Mouse (Mus musculus): ENCODE data around the gene Anxa6. TPM values are rescaled to one million over a fixed set of nuclear protein-coding genes. Genes with fewer than 3 reads are reported as not detected.

The Anxa6 gene
- polyA plus RNA-seq, 1 experiment: 628 TPM

DNA sequence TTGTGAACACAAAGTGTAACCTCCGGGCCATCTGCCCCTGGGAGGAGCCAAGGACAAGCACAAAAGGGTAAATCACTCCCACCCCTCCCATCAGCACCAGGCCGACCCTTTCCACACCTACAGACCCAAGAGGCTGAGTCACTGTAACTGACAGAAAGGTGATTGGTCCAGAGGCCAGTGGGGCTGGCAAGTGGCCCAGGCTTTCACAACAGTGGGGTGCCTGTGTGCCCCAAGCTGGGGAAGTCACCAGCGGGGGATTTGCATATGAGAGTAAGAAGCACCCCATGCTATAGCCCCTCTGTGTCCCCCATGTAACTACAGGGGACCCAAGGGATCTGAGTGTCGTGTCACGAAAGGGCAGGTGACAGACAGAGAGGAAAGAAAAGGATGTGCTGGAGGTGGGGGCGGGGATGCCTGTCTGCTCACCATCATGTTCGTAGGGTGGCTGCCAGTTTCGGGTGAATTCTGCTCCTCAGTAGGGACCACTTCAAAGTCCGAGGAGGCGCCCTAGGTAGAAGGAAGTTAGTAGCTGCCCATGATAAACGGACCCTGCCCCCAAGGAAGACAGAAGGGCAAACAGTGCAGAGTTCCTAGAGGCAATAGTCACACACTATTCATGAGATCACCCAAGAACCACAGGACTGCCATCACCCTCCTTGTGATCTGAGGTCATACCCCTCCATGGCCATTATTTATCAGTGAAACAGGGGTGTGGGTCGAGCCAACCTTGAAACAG is 97.0 kb downstream of the Anxa6 start:
- TF ChIP-seq FOSL1 (IDR thresholded peaks at IDR 0.05; ENCODE audit: insufficient read depth, low read length, poor library complexity, severe bottlenecking) (no peak), MYOG (IDR thresholded peaks at IDR 0.05; ENCODE audit: control insufficient read depth, extremely low read depth, insufficient read length) (no peak), MAX (IDR thresholded peaks at IDR 0.05) (no peak), CEBPB (IDR thresholded peaks at IDR 0.05; ENCODE audit: low read depth) (peak; percentile 25), MYOD1 (IDR thresholded peaks at IDR 0.05; ENCODE audit: control insufficient read depth, insufficient read length, low read depth) (no peak), USF1 (IDR thresholded peaks at IDR 0.05; ENCODE audit: low read depth) (no peak)
- H3K79me3 ChIP-seq (ENCODE audit: low read depth): no peaks in the 10 kb centered on the region
- no peaks in the 10 kb centered on the region for H3K79me2 ChIP-seq (ENCODE audit: control insufficient read depth, insufficient read depth)
- H3ac ChIP-seq (ENCODE audit: control insufficient read depth, insufficient read length, low read depth): no peak overlapping the region
- no peaks in the 10 kb centered on the region for H3K27me3 ChIP-seq (ENCODE audit: control insufficient read depth, insufficient read depth, insufficient read length)
- peaks cover 26% of the 10 kb centered on the region for H3K36me3 ChIP-seq (ENCODE audit: control insufficient read depth, insufficient read depth)
- no peak overlapping the region for H3K4me3 ChIP-seq (ENCODE audit: insufficient read depth, poor library complexity, severe bottlenecking)

DNA sequence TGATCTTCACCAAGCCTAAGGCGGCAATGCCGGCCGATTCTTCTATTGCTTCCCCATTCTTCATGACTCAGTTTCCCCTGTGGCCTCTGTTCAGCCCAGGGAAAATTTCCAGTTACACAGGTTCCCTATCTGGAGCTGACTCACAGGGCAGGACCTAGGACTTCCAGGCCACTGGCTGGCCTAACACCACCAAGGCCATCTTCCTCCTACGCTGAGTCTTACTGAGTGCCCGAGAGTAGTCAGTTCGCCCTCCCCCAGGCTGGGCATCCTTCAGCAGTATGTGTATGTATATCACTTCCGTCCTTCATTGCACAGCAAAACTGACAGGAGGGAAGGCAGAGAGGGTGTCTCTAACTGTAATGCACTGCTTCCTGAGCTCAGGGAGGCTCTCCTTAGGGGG is 99.0 kb downstream of the Anxa6 start:
- Histone ChIP-seq H3K79me3 (ENCODE audit: low read depth) (no peaks in the 10 kb centered on the region), H3K36me3 (ENCODE audit: control insufficient read depth, insufficient read depth) (peaks cover 38% of the 10 kb centered on the region), H3K79me2 (ENCODE audit: control insufficient read depth, insufficient read depth) (no peaks in the 10 kb centered on the region), H3K4me3 (ENCODE audit: insufficient read depth, poor library complexity, severe bottlenecking) (no peak overlapping the region), H3K27me3 (ENCODE audit: control insufficient read depth, insufficient read depth, insufficient read length) (no peaks in the 10 kb centered on the region), H3ac (ENCODE audit: control insufficient read depth, insufficient read length, low read depth) (no peak overlapping the region)
- TF ChIP-seq FOSL1 (IDR thresholded peaks at IDR 0.05; ENCODE audit: insufficient read depth, low read length, poor library complexity, severe bottlenecking) (no peak), CTCF (IDR thresholded peaks at IDR 0.05; ENCODE audit: control insufficient read depth, insufficient read depth, insufficient read length) (no peak), MYOD1 (IDR thresholded peaks at IDR 0.05; ENCODE audit: control insufficient read depth, insufficient read length, low read depth) (no peak), CEBPB (IDR thresholded peaks at IDR 0.05; ENCODE audit: low read depth) (no peak), USF1 (IDR thresholded peaks at IDR 0.05; ENCODE audit: low read depth) (no peak), MAX (IDR thresholded peaks at IDR 0.05) (no peak), MYOG (IDR thresholded peaks at IDR 0.05; ENCODE audit: control insufficient read depth, extremely low read depth, insufficient read length) (no peak)

DNA sequence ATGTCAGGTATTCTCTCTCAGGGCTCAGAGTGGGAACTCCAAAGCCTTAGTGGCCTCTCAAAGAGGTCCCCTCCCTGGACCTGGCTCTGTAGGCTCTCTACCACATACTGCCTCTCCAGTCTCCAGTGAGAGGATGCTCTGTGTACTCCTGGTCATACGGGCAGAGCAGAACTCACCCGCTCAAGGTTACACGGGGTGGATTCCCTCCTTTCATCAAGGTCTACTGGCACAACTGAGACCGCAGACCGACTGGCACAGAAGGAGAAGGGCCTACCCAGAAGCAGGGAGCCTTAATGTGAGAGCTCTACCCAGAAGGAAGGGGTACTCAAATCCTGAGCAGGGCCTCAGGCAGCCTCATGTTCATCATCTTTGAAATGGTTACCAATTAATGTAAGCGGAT is 100.7 kb downstream of the Anxa6 start:
- TF ChIP-seq MAX (IDR thresholded peaks at IDR 0.05): no peak
- no peak for TF ChIP-seq FOSL1 (IDR thresholded peaks at IDR 0.05; ENCODE audit: insufficient read depth, low read length, poor library complexity, severe bottlenecking)
- TF ChIP-seq MYOG (IDR thresholded peaks at IDR 0.05; ENCODE audit: control insufficient read depth, extremely low read depth, insufficient read length): no peak
- no peak for TF ChIP-seq CEBPB (IDR thresholded peaks at IDR 0.05; ENCODE audit: low read depth)
- no peak for TF ChIP-seq MYOD1 (IDR thresholded peaks at IDR 0.05; ENCODE audit: control insufficient read depth, insufficient read length, low read depth)
- TF ChIP-seq CTCF (IDR thresholded peaks at IDR 0.05; ENCODE audit: control insufficient read depth, insufficient read depth, insufficient read length): no peak
- TF ChIP-seq USF1 (IDR thresholded peaks at IDR 0.05; ENCODE audit: low read depth): no peak
- H3K79me2 ChIP-seq (ENCODE audit: control insufficient read depth, insufficient read depth): no peaks in the 10 kb centered on the region
- no peaks in the 10 kb centered on the region for H3K79me3 ChIP-seq (ENCODE audit: low read depth)
- peaks cover 45% of the 10 kb centered on the region for H3K36me3 ChIP-seq (ENCODE audit: control insufficient read depth, insufficient read depth)
- H3K4me3 ChIP-seq (ENCODE audit: insufficient read depth, poor library complexity, severe bottlenecking): no peak overlapping the region
- H3ac ChIP-seq (ENCODE audit: control insufficient read depth, insufficient read length, low read depth): no peak overlapping the region
- no peaks in the 10 kb centered on the region for H3K27me3 ChIP-seq (ENCODE audit: control insufficient read depth, insufficient read depth, insufficient read length)

DNA sequence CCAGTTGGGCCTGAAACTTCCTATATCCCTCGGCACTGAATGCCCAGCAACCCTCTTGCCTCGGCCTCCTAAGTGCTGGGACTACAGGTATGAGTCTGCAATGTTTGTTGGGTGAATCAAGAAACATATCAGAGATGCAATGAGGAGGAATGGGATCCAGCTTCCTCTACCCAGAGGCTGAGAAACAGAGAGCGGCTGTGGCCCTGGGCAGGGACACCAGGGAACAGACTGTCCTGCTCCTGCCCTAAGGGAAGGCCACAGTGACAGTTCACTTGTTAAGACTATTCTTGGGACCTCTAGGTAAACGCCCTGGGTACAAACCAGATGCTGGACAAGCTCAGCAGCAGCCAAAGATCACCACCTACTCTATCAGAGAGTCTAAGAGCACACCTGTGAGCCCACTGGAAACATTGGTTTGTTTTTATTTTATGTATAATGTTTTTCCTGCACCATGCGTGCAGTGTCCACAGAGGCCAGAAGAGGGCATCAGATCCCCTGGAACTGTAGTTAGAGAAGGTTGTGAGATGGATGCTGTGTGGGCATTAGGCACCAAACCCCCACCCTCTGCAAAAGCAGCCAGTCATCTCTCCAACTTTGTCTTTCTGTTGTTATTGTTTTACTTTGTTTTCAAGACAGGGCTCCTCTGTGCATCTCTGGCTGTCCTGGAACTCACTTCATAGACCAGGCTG is 101.7 kb downstream of the Anxa6 start:
- H3ac ChIP-seq (ENCODE audit: control insufficient read depth, insufficient read length, low read depth): no peak overlapping the region
- peaks cover 53% of the 10 kb centered on the region for H3K36me3 ChIP-seq (ENCODE audit: control insufficient read depth, insufficient read depth)
- no peak overlapping the region for H3K4me3 ChIP-seq (ENCODE audit: insufficient read depth, poor library complexity, severe bottlenecking)
- TF ChIP-seq CEBPB (IDR thresholded peaks at IDR 0.05; ENCODE audit: low read depth) (no peak), CTCF (IDR thresholded peaks at IDR 0.05; ENCODE audit: control insufficient read depth, insufficient read depth, insufficient read length) (peak; percentile 9)
- no peaks in the 10 kb centered on the region for H3K27me3 ChIP-seq (ENCODE audit: control insufficient read depth, insufficient read depth, insufficient read length)
- no peaks in the 10 kb centered on the region for H3K79me2 ChIP-seq (ENCODE audit: control insufficient read depth, insufficient read depth)
- no peaks in the 10 kb centered on the region for H3K79me3 ChIP-seq (ENCODE audit: low read depth)

GRCm38 (mm10) chr11:54930318-54930979 is 102.8 kb downstream of the Anxa6 start:
- Histone ChIP-seq H3K36me3 (ENCODE audit: control insufficient read depth, insufficient read depth) (peaks cover 50% of the 10 kb centered on the region), H3K79me3 (ENCODE audit: low read depth) (no peaks in the 10 kb centered on the region), H3K4me3 (ENCODE audit: insufficient read depth, poor library complexity, severe bottlenecking) (no peak overlapping the region), H3K27me3 (ENCODE audit: control insufficient read depth, insufficient read depth, insufficient read length) (no peaks in the 10 kb centered on the region), H3K79me2 (ENCODE audit: control insufficient read depth, insufficient read depth) (no peaks in the 10 kb centered on the region), H3ac (ENCODE audit: control insufficient read depth, insufficient read length, low read depth) (no peak overlapping the region)
- TF ChIP-seq CTCF (IDR thresholded peaks at IDR 0.05; ENCODE audit: control insufficient read depth, insufficient read depth, insufficient read length) (peak; percentile 69), MYOG (IDR thresholded peaks at IDR 0.05; ENCODE audit: control insufficient read depth, extremely low read depth, insufficient read length) (no peak)
